Mouse (Mus musculus): ENCODE measurements at regions not wholly inside any gene's neighbourhood (a gene's known extent, or its start where the extent isn't known, plus 50 kb on each side); places are given as distances from the start of the nearest gene placed in this dataset.

GRCm38 (mm10) chrX:156736951-156737553, 678.1 kb downstream of the Phex start:
- DNase-seq (ENCODE audit: inconsistent ontology term): no peak

DNA sequence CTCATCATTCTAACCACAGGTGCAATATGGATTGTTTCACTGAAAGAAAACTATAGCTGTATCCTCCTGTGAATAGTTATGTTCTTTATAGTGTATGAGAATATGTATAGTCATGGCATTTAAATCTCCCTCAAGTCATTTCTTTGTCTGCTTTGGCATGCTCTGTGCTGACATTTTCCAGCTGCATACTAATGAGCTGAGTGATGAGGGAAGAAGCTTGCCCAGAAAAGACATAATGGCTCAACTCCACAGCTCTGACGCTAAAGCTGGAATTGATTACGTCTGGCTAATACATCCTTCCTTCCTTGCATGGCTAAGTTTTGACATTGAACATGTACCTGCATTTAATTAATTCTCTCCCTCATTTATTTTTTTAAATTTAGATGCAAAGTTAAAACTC, 722.9 kb downstream of the Phex start:
- DNase-seq (ENCODE audit: inconsistent ontology term): peak; percentile 29

DNA sequence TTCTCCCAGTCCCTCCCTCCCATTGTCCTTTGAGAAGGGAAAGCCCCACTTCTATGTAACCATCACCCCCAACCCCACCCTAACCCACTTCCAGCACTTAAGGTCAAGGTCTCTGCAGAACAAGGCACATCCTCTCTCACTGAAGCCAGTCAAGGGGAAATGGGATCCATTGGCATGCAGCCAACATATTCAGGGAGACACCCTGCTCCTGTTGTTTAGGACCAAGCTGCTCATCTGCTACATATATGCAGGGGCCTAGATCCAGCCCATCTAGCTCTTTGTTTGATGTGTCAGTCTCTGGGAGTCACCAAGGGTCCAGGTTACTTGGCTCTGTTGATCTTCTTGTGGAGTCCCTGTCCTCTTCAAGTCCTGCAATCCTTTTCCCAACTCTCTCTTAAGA, 737.2 kb downstream of the Phex start:
- DNase-seq (ENCODE audit: inconsistent ontology term): no peak

DNA sequence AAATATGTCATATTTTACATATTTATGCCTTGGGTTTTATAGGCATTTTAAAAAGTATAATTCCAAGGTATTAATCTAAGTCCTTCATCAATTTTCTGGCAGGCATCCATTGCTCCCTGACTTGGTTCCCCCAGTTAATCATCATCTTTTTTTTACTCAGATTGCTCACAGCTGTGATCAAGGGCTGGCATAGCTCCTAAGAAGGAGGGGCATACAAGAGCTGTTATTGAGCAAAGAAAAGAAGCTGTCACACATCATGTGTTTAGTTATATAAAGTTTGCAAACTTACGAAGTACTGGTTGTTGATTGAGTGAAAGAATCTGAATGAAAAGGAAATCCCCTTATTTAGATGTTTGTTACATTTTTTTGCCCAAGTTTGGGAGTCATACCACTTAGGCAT, 741.5 kb downstream of the Phex start:
- no peak for DNase-seq (ENCODE audit: inconsistent ontology term)

- peak; percentile 50 for DNase-seq (ENCODE audit: inconsistent ontology term)
These were observed 745.6 kb downstream of the Phex start for GRCm38 (mm10) chrX:156669521-156669920.

All from Muller cell, postnatal 12 days (primary cell).